Mouse (Mus musculus): ENCODE measurements around the gene Gclc. TPM values are rescaled to one million over a fixed set of nuclear protein-coding genes. Genes with fewer than 3 reads are reported as not detected.

Gene Gclc
- polyA plus RNA-seq, 1 experiment: 53.1 TPM

- no peaks in the 10 kb centered on the region for H3K36me3 ChIP-seq (ENCODE audit: control insufficient read depth, insufficient read depth, low read length, poor library complexity, severe bottlenecking)
- no peaks in the 10 kb centered on the region for H3K9me3 ChIP-seq (replicated peaks; ENCODE audit: control insufficient read depth, insufficient read depth, low read length, poor library complexity, severe bottlenecking)
- H3K9ac ChIP-seq (ENCODE audit: low read depth, poor library complexity, severe bottlenecking): no peak overlapping the region
- H3K4me3 ChIP-seq (ENCODE audit: low read depth, low read length): no peak overlapping the region
- no peaks in the 10 kb centered on the region for H3K4me1 ChIP-seq (ENCODE audit: control insufficient read depth, insufficient read depth, low read length)
- no peaks in the 10 kb centered on the region for H3K27me3 ChIP-seq (ENCODE audit: control insufficient read depth, insufficient read depth, low read length, poor library complexity, severe bottlenecking)
- TF ChIP-seq POLR2A (IDR thresholded peaks at IDR 0.05; ENCODE audit: insufficient read depth, low read length): no peak
- H3K27ac ChIP-seq (ENCODE audit: insufficient read depth, low read length): no peak overlapping the region
These were observed 41.5 kb upstream of the Gclc start for GRCm38 (mm10) chr9:77712816-77713215.

- Histone ChIP-seq H3K4me1 (ENCODE audit: control insufficient read depth, insufficient read depth, low read length) (no peaks in the 10 kb centered on the region), H3K27ac (ENCODE audit: insufficient read depth, low read length) (no peak overlapping the region), H3K27me3 (ENCODE audit: control insufficient read depth, insufficient read depth, low read length, poor library complexity, severe bottlenecking) (no peaks in the 10 kb centered on the region), H3K4me3 (ENCODE audit: low read depth, low read length) (no peak overlapping the region), H3K36me3 (ENCODE audit: control insufficient read depth, insufficient read depth, low read length, poor library complexity, severe bottlenecking) (no peaks in the 10 kb centered on the region), H3K9me3 (replicated peaks; ENCODE audit: control insufficient read depth, insufficient read depth, low read length, poor library complexity, severe bottlenecking) (no peaks in the 10 kb centered on the region), H3K9ac (ENCODE audit: low read depth, poor library complexity, severe bottlenecking) (no peak overlapping the region)
- TF ChIP-seq POLR2A (IDR thresholded peaks at IDR 0.05; ENCODE audit: insufficient read depth, low read length) (no peak), EP300 (IDR thresholded peaks at IDR 0.05; ENCODE audit: insufficient read depth, low read depth, low read length) (no peak), CTCF (IDR thresholded peaks at IDR 0.05; ENCODE audit: low read depth, low read length) (no peak)
These were observed 41.0 kb upstream of the Gclc start for GRCm38 (mm10) chr9:77713301-77713700.

GRCm38 (mm10) chr9:77715262-77715661, 39.1 kb upstream of the Gclc start:
- Histone ChIP-seq H3K4me3 (ENCODE audit: low read depth, low read length) (no peak overlapping the region), H3K36me3 (ENCODE audit: control insufficient read depth, insufficient read depth, low read length, poor library complexity, severe bottlenecking) (no peaks in the 10 kb centered on the region), H3K27ac (ENCODE audit: insufficient read depth, low read length) (no peak overlapping the region), H3K9me3 (replicated peaks; ENCODE audit: control insufficient read depth, insufficient read depth, low read length, poor library complexity, severe bottlenecking) (no peaks in the 10 kb centered on the region), H3K9ac (ENCODE audit: low read depth, poor library complexity, severe bottlenecking) (no peak overlapping the region), H3K4me1 (ENCODE audit: control insufficient read depth, insufficient read depth, low read length) (no peaks in the 10 kb centered on the region), H3K27me3 (ENCODE audit: control insufficient read depth, insufficient read depth, low read length, poor library complexity, severe bottlenecking) (no peaks in the 10 kb centered on the region)
- TF ChIP-seq EP300 (IDR thresholded peaks at IDR 0.05; ENCODE audit: insufficient read depth, low read depth, low read length) (no peak), POLR2A (IDR thresholded peaks at IDR 0.05; ENCODE audit: insufficient read depth, low read length) (no peak), CTCF (IDR thresholded peaks at IDR 0.05; ENCODE audit: low read depth, low read length) (no peak)

GRCm38 (mm10) chr9:77716009-77716408, 38.3 kb upstream of the Gclc start:
- H3K36me3 ChIP-seq (ENCODE audit: control insufficient read depth, insufficient read depth, low read length, poor library complexity, severe bottlenecking): no peaks in the 10 kb centered on the region
- H3K9ac ChIP-seq (ENCODE audit: low read depth, poor library complexity, severe bottlenecking): no peak overlapping the region
- no peak overlapping the region for H3K4me3 ChIP-seq (ENCODE audit: low read depth, low read length)
- no peaks in the 10 kb centered on the region for H3K4me1 ChIP-seq (ENCODE audit: control insufficient read depth, insufficient read depth, low read length)
- TF ChIP-seq EP300 (IDR thresholded peaks at IDR 0.05; ENCODE audit: insufficient read depth, low read depth, low read length) (no peak), CTCF (IDR thresholded peaks at IDR 0.05; ENCODE audit: low read depth, low read length) (no peak), POLR2A (IDR thresholded peaks at IDR 0.05; ENCODE audit: insufficient read depth, low read length) (no peak)
- no peak overlapping the region for H3K27ac ChIP-seq (ENCODE audit: insufficient read depth, low read length)
- no peaks in the 10 kb centered on the region for H3K9me3 ChIP-seq (replicated peaks; ENCODE audit: control insufficient read depth, insufficient read depth, low read length, poor library complexity, severe bottlenecking)
- no peaks in the 10 kb centered on the region for H3K27me3 ChIP-seq (ENCODE audit: control insufficient read depth, insufficient read depth, low read length, poor library complexity, severe bottlenecking)

GRCm38 (mm10) chr9:77717831-77718435, 36.4 kb upstream of the Gclc start:
- Histone ChIP-seq H3K27me3 (ENCODE audit: control insufficient read depth, insufficient read depth, low read length, poor library complexity, severe bottlenecking) (no peaks in the 10 kb centered on the region), H3K4me1 (ENCODE audit: control insufficient read depth, insufficient read depth, low read length) (no peaks in the 10 kb centered on the region), H3K27ac (ENCODE audit: insufficient read depth, low read length) (no peak overlapping the region), H3K36me3 (ENCODE audit: control insufficient read depth, insufficient read depth, low read length, poor library complexity, severe bottlenecking) (no peaks in the 10 kb centered on the region), H3K9me3 (replicated peaks; ENCODE audit: control insufficient read depth, insufficient read depth, low read length, poor library complexity, severe bottlenecking) (no peaks in the 10 kb centered on the region), H3K9ac (ENCODE audit: low read depth, poor library complexity, severe bottlenecking) (no peak overlapping the region), H3K4me3 (ENCODE audit: low read depth, low read length) (no peak overlapping the region)
- TF ChIP-seq CTCF (IDR thresholded peaks at IDR 0.05; ENCODE audit: low read depth, low read length): no peak
- TF ChIP-seq POLR2A (IDR thresholded peaks at IDR 0.05; ENCODE audit: insufficient read depth, low read length): no peak
- TF ChIP-seq EP300 (IDR thresholded peaks at IDR 0.05; ENCODE audit: insufficient read depth, low read depth, low read length): no peak

GRCm38 (mm10) chr9:77718816-77719411, 35.4 kb upstream of the Gclc start:
- no peaks in the 10 kb centered on the region for H3K9me3 ChIP-seq (replicated peaks; ENCODE audit: control insufficient read depth, insufficient read depth, low read length, poor library complexity, severe bottlenecking)
- TF ChIP-seq CTCF (IDR thresholded peaks at IDR 0.05; ENCODE audit: low read depth, low read length): no peak
- no peak for TF ChIP-seq POLR2A (IDR thresholded peaks at IDR 0.05; ENCODE audit: insufficient read depth, low read length)
- no peak for TF ChIP-seq EP300 (IDR thresholded peaks at IDR 0.05; ENCODE audit: insufficient read depth, low read depth, low read length)
- H3K27me3 ChIP-seq (ENCODE audit: control insufficient read depth, insufficient read depth, low read length, poor library complexity, severe bottlenecking): no peaks in the 10 kb centered on the region
- H3K27ac ChIP-seq (ENCODE audit: insufficient read depth, low read length): no peak overlapping the region
- H3K9ac ChIP-seq (ENCODE audit: low read depth, poor library complexity, severe bottlenecking): no peak overlapping the region
- no peaks in the 10 kb centered on the region for H3K4me1 ChIP-seq (ENCODE audit: control insufficient read depth, insufficient read depth, low read length)
- H3K4me3 ChIP-seq (ENCODE audit: low read depth, low read length): no peak overlapping the region
- no peaks in the 10 kb centered on the region for H3K36me3 ChIP-seq (ENCODE audit: control insufficient read depth, insufficient read depth, low read length, poor library complexity, severe bottlenecking)

Data from ES-Bruce4 (cell line).